Mouse (Mus musculus) gastrocnemius, postnatal 25 days (tissue): ENCODE measurements at regions not wholly inside any gene's neighbourhood (a gene's known extent, or its start where the extent isn't known, plus 50 kb on each side); places are given as distances from the start of the nearest gene placed in this dataset.

Experiments
- DNase-seq: peaks from one replicate; pipeline ENCODE4 v3.0.0; 2022

DNA sequence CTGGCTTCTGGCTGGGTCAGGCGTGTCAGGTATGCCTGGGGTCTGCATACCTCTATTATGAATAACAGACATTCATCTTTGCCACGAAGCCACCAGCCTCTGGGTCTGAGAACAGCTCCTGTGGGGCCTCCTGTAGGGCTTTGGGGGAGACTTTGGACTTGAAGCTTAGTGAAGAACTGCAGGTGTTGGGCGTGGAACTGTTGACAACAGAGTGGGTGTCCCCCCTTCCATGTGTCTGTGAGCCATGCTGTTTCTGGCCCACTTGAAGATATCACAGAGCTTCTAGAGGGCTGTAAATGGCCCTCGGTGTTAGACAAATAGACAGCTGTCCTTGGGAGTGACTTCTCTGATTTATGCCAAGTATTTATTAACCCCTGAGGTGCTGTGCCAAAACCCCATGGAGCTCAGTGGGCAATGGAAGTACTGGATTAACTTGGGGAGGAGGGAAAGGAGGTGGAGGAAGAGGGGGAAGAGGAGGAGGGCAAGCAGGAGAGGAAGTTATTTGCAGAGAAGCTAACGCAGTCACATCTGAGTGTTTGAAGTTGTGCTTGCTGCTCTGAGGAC is 450.8 kb upstream of the Kcnab2 start:
- DNase-seq = no peak

DNA sequence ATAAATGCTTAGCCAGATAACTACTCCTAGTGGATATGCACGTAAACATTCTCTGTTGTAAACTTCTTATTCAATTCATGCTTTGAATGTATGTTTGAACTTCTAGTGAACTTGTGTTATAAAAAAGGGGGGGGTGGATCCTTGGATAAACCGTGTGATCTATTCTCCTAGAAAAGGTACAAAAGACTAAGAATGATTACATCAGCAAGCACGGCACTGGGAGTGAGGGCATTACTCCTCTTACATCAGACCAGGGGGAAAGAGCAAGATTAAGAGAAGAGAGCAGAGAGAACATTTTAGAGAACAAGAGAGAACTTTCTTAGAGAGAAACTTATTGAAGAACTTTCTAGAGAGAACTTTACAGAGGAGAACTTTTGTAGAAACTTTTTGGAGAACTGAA is 442.6 kb upstream of the Kcnab2 start:
- DNase-seq = no peak

DNA sequence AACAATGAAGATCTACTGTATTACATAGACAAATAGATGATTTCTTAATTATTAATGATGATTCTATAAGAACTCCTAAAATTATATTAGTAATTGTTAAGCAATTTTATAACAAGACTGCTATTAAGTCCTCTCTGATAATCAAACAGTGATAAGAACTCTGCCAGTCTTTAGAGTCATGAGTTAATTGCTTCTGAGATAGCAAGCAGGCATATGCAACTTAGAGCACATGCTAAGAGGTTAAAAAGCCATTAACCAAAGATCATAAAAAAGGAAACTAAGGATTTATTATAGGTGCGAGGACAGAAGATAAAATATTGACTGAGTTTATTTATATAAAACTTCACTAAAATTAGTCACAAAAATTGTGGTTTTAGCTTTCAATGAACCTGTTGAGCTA is 442.2 kb upstream of the Kcnab2 start:
- no peak for DNase-seq

DNA sequence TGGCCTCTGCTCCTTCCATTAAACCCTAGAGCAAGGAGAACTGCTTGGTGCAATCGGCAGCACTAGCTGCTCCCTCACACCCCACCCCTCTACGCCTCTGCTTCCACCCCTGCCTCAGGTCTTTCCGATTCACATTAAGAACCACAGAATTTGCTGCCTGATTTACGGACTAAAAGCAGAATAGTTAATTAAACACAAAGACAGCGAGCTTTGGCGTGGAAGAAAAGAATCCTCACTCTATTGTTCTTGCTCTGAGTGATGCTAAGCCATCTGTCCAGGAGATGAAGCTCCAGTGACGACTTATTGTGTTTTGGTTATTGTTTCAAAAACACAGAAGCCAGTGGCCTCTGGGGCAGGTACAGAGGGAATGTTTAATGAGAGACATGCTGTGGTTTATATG is 438.9 kb upstream of the Kcnab2 start:
- DNase-seq = no peak

DNA sequence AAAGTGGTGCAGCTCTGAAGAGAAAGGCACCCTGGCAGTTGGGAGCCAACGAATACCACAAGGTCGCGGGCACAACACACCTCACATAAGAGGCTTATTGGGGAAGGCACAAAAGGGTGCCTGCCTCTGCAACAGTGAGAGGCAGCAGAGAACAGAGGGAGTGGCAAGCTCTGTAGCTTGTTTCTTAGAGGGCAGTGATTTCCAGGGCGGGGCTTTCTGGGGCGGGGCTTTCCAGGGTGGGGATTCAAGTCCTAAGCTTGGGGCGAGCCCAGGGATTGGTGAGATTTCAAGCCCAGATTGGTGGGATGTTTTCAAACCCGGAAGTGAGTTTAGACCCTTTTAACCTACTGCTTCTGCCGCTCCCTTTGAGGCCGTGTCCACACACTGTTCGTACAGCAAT is 435.8 kb upstream of the Kcnab2 start:
- DNase-seq = no peak

DNA sequence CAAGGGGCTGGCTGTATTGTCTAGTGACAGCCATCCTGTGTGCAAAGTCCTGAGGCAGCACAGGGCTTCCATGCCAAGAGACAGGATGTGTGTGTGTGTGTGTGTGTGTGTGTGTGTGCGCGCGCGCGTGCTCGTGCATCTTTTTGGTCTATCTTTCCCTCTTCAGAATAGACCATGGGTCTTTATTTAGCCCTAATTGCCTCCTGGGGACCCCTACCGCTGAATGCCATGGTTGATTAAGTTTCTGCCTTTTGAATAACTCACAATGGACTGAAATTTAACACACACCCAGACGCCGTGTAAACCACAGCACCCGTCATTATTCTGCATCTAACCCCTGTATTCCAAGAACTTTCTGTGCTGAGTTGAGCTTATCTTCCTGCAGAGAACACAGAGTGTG is 435.2 kb upstream of the Kcnab2 start:
- no peak for DNase-seq

DNA sequence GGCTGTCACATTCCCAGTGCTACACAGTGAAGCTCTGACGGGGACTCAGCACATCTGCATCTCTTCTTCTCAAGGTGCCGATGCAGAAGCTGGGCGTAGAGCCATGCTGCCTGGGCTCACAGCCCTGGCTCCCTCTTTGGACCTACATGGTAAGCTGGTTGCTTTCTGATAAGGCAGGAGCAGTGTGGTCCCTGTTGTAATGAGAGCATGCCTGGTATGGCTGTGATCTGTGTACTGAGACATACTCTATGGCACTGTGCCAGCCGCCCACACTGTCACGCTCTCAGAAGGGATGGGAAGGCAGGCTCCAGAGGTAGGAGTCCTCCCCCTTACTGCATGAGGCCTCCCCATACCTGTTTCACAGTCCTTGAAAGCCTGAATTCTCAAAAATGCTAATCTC is 430.6 kb upstream of the Kcnab2 start:
- no peak for DNase-seq

DNA sequence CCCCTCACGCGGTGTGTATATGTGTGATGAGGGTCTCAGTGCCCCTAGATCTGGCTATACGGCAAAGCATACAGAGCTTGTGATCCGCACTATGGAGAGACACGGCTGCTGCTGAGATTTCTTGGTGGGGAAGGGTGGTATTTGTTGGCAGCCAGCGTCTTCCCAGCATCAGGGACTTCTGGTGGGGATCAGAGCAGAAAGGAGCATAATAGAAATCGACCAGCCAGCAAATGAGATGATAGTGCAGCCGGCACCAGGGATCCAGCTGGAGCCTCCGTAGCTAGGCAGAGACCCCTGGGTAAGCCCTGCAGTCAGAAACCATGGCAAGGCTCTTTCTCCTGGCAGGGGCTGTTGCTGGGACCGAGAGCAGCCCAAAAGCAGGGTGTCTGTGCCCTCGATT is 425.2 kb upstream of the Kcnab2 start:
- no peak for DNase-seq

DNA sequence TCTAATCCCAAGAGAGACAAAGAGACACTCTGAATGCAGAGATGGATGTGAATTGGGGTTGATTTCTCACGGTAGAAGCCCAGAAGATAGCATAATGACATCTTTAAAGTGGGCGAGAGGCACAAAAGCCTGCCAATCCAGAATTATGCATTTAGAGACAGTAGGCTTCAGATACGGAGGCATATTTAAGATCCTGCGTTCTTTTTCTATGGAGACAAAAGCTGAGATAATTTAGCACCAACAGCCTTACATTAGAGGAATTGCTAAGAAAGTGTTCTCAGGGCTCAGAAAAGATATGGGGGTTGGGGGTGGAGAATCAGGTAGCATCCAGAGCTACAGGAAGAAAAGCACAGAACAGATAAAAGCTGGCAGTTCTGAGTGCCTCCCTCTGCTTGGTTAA is 422.4 kb upstream of the Kcnab2 start:
- no peak for DNase-seq

DNA sequence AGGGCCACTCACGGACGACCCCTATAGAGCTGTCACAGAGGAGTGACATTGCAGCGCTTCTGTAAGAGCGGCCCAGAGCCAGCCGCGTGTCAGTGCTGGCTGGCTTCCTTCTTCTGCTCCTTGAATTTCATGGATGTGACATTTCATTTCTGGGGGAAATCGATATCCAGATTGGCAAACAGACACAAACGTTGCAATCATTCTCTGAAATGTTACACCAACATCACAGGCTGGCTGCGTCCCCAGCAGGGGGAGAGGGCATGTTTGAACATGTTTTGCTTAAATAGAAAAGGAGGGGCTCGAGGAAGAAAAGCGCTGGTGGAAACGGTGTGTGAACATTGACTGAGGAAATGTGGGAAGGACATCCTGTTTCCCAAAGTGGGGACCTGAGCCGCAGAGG is 417.4 kb upstream of the Kcnab2 start:
- no peak for DNase-seq

DNA sequence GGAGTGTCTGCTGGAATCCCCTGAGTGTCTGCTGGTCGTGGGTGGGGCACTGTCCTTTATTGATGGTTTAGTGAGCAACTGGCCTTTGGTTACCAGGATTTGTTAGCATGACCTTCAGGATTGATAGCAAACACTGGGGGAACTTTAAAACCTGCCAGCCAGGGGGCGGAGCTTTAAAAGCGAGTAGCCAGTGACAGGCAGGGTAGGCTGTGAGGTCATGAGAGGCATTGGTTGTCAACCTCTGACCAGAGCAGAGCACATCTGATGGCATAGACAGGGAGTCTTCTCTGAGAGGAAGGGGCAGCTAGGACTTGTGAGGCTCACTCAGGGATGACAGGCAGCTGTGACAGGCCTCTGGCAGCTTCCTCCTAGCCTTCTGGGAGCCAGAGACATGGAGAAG is 415.3 kb upstream of the Kcnab2 start:
- no peak for DNase-seq

DNA sequence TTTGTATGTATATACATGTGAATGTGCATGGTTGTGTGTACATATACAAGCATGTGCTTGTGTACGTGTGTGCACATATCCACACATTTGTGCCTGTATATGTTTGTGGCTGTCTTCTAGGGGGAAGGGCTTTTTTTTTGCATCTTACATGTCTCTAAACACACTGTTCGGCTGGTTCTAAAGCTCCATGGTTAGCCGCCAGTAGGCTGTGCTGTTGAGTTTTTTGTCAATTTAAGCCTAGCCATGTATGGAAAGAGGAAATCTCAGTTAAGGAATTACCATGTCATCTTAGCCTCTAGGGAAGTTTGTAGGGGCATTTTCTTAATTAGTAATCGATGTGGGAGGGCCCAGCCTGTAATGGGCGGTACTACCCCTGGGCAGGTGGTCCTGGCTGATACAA is 411.5 kb upstream of the Kcnab2 start:
- no peak for DNase-seq

DNA sequence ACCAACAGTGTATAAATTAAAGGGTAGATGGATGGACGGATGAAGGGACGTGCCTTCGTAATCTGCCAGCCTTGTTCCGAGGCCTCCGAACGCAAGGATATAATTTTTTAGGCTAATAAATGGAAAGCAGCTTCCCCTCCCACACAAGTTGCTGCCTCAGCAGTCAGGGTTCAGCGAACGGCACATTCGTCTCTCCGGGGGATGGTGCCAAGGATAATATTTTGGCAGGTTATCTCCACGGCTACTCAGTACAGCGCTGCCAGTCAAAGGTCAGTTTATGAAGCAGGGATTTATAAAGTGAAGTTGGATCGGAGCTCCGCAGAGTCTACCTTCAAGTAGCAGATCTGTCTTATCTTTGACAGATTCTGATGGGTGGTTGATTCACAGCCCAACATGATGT is 410.6 kb upstream of the Kcnab2 start:
- no peak for DNase-seq

DNA sequence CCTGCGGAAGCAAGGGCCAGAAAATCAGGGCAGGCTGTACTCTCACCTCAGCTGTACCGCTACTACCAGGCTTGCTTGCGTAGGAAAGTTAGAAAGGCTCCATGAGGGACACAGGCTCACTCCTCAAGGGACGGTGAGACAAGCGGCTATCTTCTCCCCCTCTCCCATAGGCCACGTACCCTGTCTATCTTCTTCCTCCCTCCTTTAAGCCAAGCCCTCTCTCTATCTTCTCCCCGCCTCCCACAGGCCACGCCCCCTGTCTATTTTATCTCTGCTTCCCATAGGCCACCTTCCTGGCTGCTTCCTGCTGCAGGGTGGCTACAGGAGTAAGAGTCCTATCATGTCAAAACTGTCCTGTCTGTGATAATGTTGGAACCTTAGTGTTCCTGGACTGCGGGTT is 409.1 kb upstream of the Kcnab2 start:
- DNase-seq = no peak

DNA sequence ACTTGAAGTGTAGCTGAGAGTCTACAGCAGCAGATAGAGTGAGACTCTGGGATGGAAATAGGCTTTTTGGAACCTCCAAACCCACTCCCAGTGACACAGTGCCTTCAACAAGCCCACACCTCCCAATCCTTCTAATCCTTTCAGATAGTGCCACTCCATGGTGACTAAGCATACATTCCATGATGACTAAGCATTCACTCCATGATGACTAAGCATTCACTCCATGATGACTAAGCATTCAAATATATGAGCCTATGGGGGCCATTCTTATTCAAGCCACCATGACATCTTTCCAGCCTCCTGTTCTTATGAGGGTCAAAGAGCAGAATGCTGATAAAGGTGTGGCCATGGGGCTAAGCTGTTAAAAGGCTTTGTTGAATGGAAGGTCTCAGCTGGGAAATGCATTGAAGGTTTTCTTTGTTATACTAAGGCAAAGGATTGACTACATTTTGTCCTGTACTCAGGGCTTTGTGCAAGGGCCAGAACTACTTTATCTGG is 403.8 kb upstream of the Kcnab2 start:
- no peak for DNase-seq

DNA sequence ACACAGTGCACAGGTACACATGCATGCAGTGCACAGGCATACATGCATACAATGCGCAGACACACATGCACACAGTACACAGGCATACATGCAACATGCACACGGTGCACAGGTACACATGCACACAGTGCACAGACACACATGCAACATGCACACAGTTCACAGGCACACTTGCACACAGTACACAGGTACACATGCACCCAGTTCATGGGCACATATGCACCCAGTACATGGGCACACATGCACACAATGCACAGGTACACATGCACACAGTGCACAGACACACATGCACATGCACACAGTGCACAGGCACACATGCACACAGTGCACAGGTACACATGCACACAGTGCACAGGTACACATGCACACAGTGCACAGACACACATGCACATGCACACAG is 402.7 kb upstream of the Kcnab2 start:
- no peak for DNase-seq

DNA sequence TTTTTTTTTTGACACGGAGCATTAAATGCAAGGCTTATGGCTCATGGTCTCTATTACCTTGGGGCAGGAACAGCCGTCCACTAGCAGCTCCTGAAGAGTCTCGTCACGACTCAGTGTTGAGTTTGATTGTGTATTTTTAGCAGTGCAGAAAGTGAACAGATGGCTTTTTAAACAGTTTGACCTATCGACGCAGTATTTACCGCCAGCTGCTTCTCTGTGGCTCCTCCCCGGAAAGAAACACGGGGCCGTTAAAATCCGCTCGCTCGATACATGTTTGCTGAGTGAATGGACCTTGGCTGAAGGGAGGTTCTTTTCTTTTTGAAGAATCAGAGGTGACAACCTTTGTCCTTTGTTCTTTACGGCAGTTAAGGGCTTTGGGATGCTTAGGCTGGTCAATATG is 401.3 kb upstream of the Kcnab2 start:
- no peak for DNase-seq

DNA sequence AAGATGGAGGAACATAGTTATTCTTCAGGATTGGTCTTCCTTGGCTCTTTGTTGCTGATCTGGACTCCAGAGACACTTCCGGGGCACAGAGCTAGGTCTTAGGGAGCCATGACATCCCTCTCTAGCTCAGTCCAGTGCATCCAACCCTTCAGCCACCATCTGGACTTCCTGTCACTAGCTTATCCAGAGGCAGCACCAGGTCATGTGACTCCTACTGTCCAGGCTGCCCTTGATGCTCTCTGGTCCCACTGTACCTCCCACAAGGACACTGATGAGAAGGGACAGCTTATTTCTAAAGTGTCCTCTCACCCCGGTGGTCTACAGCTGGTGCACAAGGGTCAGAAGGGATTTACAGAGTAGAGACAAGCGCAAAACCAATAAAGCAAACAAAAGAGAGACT is 400.7 kb upstream of the Kcnab2 start:
- DNase-seq = no peak

DNA sequence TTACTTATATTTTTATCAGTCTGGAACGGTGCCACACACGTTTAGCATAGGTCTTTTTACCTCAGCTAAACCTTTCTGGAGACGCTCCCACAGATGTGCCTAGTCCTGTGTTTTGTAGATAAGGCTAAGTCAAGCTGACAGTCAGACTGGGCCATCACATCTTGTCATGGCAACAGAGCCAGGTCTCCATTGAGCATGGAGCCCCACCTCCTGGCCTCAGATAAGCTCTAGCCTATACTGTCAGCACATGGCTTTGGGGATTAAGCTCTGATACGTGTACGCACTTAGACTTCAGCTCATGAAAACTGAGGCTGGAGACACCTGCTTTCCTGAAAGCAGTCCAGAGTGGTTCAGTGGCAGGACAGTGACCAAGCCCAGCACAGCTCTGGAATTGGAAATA is 392.4 kb upstream of the Kcnab2 start:
- DNase-seq = no peak

DNA sequence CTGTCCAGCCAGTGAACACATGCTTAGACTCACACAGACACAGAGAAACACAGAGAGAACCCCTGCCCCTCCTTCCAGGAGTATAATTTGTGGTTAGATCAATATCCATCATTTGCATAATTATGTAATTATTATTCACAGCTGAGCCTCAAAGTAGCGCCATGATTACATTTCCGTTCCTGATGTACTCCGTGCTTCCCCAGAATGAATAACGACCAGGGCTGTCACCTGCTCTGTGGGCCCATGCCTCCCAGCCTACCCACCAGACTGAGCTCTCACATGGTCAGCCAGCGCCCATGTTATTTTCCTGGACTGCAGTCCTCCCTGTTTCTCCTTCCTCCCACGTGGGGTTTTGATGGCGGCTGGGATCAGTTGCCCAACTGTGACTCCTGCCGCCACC is 388.2 kb upstream of the Kcnab2 start:
- no peak for DNase-seq

DNA sequence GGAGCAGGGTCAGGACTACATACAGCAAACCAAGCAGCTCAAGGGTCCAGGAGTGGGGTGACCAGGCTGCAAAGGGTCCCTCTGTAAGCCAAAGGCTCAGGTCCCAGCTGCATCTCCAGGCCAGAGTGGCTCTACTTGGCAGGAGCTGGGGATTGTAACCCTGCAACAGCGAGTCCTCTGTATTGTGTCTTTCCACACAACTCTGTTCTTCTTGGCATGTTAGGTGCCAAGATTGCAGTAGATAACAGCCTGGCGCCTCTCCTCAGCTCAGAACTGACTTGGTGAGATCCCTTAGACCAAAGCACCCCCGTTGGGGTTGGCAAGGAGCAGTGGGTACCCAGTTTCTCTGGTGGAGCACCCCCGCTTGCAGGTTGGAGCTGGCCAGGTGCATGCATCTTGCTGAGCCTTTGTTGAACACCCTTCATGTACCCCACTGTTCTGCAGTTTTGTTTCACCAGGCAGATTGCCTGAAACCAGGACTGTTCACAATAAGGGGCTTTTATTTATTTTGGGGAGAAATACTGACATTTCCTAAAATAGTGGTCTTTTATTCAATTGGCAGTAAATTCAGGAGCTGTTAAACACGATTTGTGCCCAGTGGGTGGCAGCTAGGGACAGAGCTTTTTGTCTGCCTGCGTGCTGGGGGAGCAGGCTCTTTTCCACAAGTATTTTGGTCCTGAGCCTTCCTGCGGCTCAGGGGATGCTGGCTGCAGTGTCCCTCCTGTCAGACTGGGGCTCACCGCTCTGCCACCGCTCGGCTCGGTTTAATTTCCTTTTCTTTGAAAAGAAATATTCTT is 385.3 kb upstream of the Kcnab2 start:
- no peak for DNase-seq

DNA sequence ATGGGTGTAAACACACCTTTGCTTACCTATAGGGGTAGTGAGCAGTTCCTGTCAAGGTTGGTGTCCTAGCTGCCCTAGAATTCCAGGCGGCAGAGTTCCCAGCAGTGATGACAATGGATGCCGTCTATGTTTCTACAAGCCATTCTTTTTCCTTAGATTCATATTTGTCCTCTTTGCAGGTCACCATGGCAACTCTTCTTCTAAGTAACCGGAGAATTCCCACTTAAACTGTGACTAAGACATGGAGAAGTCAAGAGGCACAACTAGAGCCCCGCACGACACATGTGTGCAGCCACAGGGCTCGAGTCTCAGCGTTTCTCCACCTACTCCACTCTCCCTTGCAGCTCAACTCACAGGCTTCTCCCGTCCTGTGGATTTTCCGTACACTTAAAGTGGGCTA is 381.5 kb upstream of the Kcnab2 start:
- no peak for DNase-seq

DNA sequence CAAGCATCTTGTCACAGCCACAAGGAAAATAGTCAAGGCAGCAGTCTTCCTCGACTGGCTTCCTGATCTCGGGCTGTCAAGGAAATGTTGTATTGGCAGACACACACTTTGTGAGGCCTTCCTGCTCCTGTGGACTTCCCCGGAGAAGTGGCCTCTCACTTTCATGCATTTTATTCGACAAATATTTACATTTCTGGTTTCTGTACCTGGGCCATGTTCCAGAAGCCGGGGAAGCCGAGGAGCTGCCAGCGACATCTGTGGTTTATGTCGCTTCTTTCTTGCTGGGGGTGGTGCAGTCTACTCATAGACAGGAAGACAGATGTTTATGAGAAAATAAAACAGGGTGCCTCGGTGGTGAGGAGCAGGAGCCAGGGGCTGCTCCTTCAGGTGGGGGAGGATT is 372.5 kb upstream of the Kcnab2 start:
- DNase-seq = no peak

DNA sequence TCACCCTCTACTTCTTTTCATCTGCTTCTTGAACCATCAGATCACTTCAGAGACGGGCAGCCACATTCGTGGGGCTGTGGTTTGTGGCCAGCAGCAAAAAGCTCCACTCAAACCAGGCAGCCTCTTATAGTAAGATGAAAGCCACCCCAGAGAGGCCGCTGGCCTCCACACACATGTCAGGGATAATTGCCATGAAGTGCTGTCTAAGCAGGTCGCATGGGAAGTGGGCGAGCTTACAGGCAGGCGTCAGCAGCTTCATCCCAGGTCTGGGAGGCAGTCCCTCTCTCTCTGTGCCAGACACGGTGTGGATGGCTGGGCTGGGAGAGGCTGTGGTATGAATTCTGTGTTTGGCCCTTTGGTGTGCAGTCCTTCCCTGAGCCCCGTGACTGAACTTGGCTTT is 358.4 kb upstream of the Kcnab2 start:
- no peak for DNase-seq
